Mouse (Mus musculus): ENCODE data around the gene Fxyd4.

GRCm38 (mm10) chr6:117927955-117928354 lies 9.5 kb downstream of the Fxyd4 start:
- no peak for TF ChIP-seq POLR2A (IDR thresholded peaks at IDR 0.05; ENCODE audit: insufficient read length, low read depth)
- no peak for TF ChIP-seq POLR2AphosphoS2 (IDR thresholded peaks at IDR 0.05; ENCODE audit: insufficient read length, low read depth)
- TF ChIP-seq MYOD1 (IDR thresholded peaks at IDR 0.05; ENCODE audit: control insufficient read depth in 1 of 3, insufficient read length in 2 of 3, low read depth in 2 of 3): no peak
- TF ChIP-seq MYOG (IDR thresholded peaks at IDR 0.05; ENCODE audit: control insufficient read depth in 1 of 3, insufficient read depth in 1 of 3, insufficient read length in 2 of 3, low read depth in 2 of 3): no peak
- TF ChIP-seq MAX (IDR thresholded peaks at IDR 0.05; ENCODE audit: low read depth): no peak

Measured in myocyte (in vitro differentiated cells).